Mouse (Mus musculus) spleen, postnatal 14 days (tissue): Measurements from ENCODE around the gene Gab1.

Experiments
- DNase-seq, 2 experiments: peaks; one replicate each; pipeline ENCODE4 v3.0.0; 2021 to 2022; ENCODE audit warnings: low spot score in 2 of 2

Gab1 gene

DNA sequence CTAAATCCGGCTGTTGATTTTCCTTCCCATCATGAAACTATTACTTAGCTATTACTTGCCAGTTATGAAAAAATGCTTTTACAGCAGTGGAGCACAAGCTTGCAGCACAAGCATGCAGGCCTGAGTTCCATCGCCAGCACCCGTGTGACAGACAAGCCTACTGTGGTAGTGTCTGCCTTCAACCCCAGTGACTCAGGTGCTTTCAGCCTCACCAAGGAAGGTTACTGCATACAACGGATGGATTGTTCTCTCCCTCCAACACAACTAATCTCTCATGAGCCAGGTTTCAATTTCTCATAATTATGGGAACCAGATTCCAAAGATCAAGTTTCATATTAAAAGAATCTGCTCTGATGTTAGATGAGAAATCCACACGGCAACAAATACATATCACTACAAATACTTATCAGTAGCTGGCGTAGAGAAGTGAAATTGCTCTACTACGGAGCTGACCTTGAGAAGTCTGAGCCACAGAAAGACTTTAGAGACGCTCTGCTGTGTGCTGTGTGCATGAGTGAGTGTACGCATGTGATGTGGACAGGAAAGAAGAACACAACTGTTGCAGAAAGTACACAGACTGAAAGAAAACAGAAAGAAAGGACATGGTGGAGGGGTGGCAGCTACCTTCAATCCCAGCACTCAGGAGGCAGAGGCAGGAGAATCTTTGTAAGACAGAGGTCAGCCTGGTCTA lies 36.4 kb downstream of the Gab1 start:
- no peak for DNase-seq

DNA sequence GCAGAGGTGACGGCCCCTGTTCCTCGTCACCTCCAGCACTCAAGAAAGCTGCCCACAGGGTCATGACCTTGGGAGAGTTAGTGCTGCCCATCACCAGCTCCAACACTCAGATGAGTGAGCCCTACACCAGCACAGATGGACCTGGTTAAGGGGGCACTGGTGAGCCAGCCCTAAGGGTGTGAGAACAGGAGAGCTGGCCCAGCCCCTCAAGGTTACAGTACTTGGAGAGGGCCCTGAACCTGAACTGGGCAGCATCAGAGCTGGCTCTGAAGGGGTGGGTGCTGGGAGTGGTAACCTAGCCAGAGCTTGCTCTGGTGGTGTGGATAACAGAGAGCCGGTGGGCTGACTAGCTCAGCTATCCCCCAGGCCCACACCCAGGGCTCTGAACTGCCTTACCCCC lies 37.8 kb downstream of the Gab1 start:
- no peak for DNase-seq

DNA sequence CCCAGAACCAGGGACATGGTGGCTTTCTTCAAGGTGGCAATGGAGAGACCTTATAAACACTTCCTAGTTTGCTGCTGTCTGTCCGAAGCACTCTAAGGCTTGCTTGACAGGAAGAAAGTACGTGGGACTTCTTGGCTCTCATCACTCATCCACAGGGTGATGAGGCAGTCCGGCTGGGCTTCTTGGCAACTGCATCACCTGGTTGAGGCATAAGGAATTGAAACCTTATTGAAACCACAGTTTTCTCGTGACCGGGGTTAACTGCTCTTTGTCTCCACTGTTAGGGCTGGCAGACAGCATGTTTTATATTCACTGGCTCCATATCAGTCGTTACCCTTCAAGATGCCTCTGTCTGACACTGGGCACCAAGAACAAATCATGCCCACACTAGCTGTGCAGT lies 40.2 kb downstream of the Gab1 start:
- DNase-seq, result no peak

DNA sequence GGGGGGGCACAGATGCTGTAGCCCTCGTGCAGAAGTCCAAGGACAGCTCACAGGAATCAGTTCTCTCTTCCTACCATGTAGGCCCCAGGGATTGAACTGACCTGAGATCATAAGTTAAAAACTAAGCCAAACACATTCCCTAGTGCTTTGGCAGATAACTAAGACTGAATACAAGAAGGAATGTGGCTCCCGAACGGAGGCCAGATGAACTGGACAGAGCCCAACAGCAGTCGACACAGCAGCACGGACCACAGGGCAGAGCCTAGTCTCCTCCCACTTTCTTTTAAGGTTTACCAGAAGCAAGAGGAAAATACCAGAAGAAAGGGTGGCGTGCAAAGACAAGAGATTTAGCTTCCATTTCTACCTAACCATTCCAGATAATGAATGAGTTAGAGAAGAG lies 42.1 kb downstream of the Gab1 start:
- no peak for DNase-seq

DNA sequence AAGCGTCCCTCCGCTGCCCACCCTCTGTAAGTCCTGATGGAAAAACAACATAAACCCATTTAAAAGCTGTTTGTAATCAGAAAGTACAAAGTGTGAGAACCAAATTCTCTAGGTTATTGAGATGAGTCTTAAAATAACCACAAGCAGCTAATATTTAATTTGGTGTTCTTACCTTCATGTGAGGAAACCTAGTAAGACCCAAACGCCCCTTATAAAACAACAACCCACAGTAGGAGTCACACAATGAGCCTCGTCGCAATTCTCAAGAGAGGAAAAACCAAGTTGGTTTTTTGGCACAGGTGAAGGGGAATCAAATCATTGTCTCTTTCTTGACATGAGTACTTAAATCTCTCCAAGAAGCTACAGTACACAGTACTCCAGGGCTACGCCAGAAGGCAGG lies 44.9 kb downstream of the Gab1 start:
- no peak for DNase-seq

DNA sequence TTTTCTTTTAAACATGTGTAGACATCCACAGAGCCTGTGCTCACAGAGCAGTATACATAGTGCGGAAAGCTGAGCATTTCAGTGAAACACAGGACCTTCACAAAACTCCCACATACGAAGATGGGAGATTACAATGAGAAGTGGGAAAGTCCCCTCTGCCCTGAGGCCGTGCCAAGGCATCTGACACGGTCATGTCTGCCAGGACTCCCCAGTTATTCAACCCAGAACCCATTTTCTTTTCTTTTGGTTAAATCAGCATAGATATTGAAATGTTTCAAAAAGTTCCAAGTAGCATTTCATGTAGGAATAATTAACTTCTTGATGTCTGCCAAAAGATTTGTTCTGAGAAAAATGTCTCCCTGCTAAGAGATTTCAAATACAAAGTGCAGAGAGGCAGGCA lies 45.9 kb downstream of the Gab1 start:
- DNase-seq, result no peak

DNA sequence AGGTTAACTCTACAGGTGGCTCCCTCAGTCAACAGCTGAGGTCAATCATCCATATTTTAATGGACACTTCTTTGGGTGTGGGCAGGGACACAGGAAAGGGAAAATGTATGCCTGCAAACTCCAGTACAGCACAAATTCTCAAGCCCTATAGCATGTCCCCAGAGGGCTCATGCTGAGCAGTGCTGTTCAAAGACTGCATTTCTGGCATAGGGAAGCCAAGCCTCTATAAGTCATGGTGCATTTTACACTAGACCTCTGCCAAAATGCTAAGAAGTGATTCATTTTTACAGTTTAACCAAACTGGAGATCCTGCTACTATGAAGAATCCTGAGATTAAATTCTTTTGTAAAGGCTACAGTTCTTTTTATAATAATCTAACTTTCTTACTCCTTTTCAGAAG lies 47.8 kb downstream of the Gab1 start:
- DNase-seq, result no peak

DNA sequence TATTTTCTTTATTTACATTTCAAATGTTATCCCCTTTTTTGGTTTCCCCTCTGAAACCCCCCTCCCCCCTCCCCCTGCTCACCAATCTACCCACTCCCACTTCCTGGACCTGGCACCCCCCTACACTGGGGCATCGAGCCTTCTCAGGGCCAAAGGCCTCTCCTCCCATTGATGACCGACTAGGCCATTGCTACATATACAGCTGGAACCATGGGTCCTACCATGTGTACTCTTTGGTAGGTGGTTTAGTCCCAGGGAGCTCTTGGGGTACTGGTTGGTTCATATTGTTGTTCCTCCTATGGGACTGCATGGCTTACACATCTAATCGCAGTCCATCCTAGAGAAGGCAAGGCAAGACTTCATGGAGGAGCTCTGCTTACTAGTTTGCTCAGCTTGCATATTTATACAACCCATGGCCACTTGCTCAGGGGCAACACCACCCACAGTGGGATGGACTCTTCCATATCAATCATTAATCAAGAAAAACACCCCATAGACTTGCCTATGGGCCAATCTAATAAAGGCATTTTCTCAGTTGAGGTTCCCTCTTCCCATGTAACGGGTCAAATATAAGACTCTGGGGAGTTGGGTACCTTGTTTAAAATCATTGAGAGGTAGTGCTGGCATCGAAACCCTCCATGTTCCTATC lies 48.3 kb downstream of the Gab1 start:
- DNase-seq, result no peak

DNA sequence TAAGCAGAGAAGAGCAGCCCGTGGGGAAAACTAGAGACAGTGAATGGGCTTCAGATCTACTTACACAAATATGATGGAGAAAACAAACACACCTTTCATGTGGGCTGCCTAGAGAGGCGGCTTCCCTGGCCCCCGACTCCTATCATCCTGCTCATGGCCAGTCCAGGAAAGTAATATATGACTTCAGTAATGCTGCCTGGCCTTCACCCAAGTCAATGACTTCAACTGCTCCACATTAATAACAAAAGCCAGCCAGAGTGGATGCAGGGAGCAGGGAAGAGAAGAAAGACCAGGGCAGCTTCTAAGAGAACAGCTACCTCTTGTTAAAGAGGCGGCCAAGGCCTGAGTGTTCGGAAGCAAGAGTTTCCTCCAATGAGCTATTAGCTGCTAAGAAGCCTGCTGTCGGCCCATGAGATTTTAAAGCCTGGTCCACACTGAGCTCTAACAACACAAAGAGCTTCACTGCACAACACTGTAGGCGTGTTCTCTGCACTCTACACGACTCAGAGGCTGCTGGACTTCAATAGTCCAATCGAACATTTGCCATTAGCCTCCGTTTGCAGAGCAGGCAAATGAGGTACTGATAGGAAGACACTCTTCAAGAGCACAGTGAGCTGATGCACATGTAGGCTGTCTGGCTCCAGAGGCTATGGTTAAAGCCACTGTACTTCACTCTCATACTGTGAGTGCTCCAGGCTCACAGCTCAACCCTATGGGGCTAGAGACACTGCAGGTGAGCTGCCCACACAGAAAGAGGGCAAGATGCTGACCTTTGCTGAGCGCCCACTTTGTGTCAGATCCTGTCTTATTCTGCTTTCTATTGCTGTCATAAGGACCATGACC lies 49.4 kb downstream of the Gab1 start:
- DNase-seq, result no peak

DNA sequence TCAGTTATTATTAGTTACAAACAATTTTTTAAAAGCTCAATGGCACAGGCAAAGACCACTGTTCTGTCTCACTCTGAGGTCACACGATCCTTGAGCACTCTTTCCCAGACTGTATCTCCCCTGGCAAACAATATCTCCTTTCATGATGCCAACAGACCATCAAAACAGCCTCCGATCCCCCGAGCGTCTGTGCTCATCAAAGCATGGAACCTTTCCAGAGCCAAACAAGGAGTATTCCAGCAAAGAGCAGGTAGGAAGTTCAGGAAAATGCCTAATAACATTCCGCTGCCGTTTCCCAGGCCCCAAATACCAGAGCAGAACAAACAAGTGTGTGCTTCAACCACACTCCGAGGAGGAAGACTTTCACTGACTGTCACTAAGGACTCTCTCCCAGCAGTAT lies 50.2 kb downstream of the Gab1 start:
- no peak for DNase-seq

DNA sequence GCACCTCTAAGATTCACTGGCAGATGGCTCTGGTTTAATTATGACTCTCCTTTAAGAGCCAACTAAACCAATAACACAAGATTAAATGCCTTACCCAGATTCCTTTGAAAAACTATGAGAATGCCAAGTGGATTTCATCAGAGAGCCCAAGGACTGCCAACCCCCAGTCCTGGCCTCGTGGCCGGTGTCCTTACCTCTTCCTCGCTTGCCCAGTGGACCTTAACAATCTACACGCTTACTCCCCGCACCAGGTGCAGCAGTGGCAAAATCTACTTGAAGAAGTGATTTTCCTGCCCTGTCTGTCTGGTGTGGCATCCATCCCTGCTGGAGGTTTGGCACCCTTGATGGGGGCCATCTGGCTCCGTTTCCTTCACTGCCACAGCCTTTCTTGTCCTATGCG lies 53.3 kb downstream of the Gab1 start:
- DNase-seq, result no peak

DNA sequence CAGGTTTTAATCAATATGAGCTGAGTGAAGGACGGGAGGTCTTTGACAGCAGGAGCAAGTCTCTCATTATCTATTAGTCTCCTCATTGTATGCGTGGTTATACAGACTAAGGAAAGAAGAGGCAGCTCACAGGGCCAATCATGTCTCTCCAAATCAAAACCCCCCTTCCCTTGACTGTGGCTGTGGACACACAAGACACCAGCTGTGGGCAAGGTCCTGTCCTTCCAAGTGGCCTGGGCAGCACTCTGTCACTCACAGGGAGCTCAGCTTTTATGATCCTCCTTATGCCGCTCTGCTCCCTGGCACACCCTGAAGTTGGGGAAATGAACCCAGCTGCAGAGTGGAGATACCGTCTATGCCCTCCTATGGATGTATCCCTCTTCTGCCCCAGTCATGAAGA lies 55.2 kb downstream of the Gab1 start:
- DNase-seq, result no peak

DNA sequence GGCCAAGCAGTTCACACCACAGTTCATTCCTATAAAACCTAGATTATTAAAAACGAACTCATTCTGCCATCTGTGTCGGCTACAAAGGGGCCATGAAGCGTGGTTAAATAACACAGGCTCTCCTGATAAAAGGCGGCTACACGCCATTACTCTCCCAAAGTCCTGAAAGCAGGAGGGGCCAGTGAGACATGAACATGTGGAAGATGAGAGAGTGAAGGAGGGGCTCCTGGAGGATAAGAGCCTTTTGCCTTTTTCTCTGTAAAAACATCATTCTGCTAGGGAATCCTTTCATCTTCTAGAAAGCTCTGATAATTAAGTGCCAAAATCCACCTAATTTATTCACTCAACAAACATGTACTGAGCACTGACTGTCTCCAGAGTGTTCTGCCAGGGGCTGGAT lies 55.9 kb downstream of the Gab1 start:
- DNase-seq, result no peak

DNA sequence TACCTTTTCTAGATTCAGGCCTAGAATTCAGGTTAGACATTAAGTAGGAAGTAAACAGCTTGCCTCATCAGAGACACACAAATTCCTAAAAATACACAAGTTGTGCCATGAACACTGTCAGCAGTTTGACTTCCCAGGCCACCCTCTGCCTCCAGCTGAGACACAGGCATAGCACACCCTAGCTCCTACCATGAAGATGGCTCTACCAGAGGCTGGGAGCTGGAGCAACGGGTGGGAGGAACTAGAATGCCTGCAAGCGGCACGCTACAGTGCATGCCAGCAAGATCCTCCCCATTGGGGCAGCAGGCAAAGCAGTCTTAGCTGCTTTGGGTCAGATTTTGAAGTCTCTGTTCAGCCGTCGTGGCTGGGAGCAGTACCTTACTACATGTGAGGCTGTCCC lies 57.1 kb downstream of the Gab1 start:
- DNase-seq, result no peak

DNA sequence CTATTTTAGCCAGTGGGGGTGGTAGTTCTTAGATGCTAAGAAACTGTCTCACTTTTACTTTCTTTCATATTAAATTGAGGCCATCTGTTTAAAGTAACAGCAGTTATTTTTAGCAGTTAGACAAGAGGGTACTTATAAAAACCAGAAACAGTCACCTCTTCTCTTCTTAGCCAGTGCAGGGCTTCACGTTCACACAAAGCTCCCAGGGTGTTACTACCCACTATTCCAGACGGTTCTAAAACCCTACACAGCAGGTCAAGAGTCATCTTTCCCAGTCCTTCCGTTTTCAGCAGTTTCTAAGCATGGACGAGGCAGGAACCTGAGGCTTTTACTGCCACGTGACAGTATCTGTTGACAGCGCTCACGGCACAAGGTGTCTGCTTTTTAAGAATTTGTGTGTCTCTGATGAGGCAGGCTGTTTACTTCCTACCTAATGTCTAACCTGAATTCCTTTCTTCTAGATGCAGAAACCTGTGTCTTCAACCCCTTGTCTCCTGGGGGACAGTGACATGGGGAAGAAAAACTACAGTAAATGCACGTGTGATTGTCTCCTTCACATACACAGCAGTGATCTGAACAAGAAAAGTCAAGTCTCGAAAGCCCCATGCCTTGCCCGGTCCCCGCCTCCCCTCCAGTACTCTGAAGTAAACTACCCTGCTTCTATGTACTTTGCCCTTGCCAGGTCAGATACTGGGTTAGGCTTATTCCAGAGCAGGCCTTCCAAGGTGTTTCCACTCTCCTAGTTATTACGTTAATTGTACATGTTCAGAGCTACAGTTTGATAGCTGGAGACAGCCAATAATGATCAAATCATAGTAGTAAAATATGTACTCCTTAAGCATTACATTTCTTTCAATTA lies 58.7 kb downstream of the Gab1 start:
- no peak for DNase-seq

DNA sequence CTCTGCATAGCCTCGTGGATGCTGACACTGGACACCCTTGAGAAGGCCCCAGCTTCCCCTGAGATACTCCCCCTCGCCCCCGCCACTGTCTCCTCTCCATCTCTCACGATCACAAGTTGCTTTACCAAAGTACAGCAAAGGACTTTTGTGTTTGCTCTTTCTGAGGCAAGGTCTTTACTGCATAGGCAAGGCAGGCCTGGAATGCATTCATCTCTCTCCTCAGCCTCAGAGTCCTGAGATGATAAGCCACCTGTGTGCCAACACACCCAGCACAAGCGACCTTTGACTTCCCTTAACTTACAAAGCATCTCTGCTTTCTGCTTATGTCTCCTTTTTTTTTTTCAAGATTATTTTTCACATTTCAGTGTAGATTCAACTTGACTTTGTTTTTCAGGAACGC lies 61.3 kb downstream of the Gab1 start:
- no peak for DNase-seq

DNA sequence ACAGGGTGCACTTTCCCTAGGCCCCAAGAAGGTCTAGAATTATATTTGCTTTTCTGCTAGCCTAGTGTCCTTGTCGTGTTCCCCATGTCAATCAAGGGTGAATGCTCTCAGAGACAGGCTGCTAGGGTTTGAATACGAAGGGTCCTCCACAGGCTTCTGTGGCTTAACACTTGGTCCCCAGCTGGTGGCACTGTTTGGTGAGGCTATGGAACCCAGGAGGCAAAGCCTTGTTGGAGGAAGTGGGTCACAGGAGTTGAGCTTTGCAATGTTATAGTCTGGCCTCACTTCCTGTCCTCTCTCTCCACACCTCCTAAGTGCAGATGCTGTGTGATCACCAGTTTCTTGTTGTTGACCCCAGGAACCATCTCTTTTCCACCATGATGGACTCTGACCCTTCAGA lies 63.3 kb downstream of the Gab1 start:
- DNase-seq, result no peak

DNA sequence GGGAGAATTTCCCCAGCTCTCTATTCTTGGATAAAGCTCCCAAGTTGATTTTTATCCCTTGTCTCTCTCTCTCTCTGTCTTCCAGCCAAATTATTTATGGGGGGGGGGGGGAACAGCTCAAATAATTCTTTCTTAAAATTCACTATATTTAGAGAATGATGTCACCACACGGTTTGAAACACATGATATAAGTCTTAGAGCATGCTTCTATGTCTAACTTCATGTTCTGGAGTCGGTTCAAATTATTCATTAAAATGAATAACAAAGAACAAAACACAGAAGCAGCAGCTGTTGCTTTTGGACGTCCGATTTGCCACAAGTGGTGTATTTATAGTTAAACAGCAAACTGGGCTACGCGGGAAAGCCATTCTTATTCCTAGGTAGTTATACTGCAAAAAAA lies 65.1 kb downstream of the Gab1 start:
- DNase-seq, result no peak

DNA sequence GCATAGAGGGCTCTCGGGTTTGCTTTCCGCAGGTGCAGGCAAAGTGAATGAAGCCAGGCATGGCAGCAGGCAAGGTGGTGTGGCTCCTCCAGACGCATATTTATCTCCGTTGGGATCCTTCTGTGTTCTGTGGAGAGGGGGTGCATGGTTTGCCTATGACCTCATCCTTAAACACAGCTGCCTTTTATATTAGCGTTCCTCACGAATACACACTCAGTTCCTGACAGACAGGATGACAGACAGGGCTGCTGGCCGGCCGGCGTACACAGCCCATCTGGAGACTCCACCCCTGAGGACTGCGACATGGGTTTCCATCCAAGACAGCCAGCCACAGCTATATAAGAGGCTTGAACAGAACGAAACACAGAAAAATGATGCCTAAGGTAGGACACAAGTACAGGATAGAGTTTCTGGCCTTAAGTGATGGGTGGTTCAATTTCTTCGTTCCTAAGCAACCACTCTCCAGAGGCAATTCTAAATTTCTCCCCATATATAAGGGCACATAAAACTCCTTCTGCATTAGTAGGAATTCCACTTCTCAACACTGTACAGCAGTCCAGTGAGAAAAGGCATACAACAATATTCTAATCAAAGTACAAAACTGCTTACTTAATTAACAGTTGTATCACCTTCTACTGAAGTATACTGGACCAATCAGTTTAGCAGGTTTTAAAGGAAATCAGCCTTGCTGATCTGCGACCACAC lies 66.1 kb downstream of the Gab1 start:
- DNase-seq, result no peak

DNA sequence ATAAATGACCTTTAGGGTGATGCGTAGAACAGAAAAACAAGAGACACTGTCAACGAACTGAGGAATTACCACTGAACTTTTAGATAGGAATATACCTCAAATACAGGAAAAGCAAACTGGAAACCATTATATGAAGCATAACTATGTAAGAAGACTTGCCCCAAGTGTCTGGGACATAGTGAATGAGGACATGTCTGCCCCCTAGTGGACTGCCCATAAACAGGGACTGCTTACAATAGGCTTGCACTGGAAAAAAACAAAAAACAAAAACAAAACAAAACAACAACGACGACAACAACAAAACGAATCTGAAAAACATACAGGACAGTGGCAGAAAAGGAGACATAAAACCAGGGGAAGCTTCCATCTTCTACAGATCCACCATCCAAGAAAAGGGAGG lies 66.9 kb downstream of the Gab1 start:
- DNase-seq, result peak in 1 of 2 experiments; percentile 6

DNA sequence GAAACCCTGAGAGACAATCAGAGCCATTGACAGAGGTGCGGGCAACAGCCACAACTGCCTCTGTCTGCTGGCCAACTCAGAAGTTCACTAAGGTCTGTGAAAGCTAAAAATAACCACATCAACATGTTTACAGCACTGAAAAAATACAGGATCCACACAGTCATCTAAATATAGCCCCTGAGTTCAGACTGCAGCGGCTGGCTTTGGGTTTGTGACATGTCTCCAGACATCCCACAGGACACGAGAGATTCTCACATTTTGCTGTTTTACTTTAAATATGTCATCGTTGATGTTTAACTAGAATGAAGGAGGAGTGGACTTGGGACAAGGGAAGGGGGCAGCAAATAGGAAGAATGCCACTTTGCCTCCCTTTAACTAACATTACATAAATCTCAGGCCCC lies 68.7 kb downstream of the Gab1 start:
- no peak for DNase-seq
